Mouse (Mus musculus): Measurements from ENCODE around the gene Bag3. TPM values are rescaled to one million over a fixed set of nuclear protein-coding genes. Genes with fewer than 3 reads are reported as not detected.

Gene Bag3
- 30.4 and 54.6 TPM in 2 replicates for polyA plus RNA-seq (2012; rRNA removed)

DNA sequence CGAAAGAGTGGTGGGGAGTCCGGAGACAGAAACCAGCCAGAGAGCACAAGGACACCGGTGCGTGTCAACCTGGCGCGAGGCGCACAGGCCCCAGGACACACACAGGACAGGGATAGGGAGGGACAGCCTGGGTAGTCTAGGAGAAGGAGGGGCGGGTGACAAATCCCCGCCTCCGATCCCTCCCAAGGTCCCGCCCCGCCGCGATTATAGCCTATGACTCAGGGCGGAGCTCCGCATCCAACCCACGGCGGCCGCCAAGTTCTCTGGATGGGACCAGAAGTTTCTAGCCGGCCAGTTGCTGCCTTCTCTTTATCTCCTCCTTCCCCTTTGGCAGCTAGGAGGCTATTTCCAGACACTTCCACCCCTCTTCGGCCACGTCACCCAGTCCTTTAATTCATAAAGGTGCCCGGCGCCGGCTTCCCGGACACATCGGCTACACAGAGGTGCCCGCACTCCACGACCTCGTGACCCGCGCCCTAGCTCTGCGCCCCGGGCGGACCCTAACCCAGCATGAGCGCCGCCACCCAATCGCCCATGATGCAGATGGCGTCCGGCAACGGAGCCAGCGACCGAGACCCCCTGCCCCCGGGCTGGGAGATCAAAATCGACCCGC, at the start of gene Bag3:
Gene Bag3, plus strand, starts transcription at position 268 of the 613 bp plus-strand sequence.
- DNase-seq (ENCODE audit: low spot score) = peak; percentile 97

DNA sequence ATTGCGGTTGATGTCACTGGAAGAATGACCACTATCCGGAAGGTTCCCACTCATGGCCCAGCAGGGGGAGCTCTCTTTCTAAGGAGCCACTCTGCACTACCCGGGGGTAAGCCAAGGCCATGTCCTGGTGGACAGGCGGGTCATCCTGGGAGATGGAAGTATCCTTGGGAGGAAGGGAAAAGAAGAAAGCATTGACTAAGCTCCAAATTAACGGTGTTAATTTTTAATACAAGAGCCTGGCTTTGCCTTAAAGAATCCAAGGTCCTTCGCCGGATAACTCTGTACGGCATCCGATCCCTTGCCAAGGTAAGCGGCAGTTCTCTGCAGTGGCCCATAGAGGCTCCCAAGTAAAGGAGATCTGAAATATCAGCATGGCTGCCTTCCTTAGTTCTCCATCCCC, 49.1 kb upstream of the Bag3 start:
- peak; percentile 38 for DNase-seq (ENCODE audit: low spot score)

DNA sequence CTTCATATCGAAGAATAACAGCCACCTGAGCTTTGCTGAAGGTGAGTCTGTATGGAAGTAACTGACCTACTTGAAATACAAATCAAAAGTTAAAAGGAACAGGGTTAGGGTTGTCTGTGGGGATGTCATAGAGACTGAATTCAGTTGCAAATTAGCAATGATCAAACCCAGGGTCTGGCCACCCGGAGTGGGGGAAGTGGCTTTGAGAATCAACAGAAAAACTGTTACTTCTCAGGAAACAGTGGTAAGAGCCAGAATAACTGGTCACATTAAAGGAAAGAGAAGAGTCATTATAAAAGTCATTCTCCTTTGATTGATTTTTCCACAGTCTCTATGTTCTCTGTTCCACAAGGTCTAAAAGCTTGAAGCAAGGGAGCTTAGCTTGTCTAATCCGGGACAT, 34.4 kb upstream of the Bag3 start:
- DNase-seq (ENCODE audit: low spot score) = no peak

DNA sequence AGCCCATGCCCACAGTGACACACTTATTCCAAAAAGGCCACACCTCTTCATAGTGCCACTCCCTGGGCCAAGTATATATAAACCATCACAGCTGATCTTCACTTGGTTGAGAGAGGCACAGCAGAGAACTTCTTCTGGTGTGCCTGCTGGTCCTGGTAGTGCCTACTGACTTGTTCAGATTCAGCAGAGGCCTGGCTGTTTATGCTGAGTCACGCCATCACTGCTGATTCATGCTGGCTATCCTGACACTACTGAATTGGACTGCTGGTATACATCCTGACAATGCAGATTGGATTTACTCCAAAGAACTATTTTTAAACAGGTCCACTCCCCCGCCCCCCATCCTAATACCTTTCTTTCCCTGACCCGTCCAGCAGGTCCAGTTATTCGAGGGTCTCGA, 28.9 kb upstream of the Bag3 start:
- no peak for DNase-seq (ENCODE audit: low spot score)

DNA sequence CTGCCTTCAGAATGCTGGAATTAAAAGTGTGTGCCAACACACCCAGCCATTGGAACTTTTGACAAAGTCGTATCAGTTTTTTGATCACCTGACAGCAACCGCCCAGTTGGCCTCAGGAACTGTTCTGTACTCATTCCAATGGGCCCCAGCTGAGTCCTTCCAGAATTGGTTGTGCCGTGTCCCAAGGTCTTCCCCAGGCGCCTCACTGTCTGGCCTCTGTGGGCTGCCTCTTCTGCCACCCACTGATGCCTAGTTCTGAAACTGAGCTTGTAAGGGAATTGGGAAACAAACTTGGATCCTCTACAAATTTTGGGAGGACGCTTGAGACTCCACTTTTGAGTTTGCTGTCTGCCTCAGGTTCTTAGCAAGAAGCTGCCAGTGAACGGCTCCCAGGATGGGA, 23.6 kb upstream of the Bag3 start:
- no peak for DNase-seq (ENCODE audit: low spot score)

DNA sequence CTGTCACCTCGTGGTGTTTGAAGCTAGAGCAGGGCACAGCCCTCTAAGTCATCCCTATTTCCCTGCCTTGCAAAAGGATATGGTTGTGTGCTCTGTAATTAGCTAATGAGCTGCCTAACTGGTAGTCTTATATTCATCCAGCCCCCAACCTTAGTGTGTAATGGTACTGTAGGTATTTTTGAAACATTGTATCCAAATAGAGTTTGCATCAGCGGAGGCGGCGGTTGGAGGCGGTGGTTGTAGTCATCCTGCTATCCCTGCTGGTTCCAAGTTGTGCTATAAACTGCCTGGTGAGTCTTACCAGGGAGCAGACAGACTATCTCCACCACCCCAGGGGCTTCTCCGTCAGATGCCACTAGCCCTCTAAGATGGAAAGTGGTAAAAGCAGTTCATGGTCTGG, 19.3 kb upstream of the Bag3 start:
- no peak for DNase-seq (ENCODE audit: low spot score)

DNA sequence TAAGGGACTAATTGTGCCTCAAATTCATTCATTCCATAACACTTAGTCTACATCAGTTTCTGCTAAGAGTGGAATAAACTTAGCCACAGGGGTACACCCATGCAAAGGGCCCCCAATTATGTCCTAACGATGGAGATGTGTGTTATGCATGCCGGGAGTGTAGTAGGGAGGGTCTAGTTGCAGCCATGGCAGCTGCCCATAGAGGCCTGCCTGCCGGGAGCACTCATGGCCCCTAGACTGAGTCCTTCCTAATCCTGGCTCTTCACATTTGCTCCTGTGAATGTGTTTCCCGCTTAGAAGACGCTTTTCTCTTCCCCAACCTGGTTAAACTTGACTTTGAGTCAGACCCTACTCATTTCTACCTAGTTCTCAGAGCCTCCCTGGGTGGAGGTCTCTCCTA, 11.5 kb upstream of the Bag3 start:
- DNase-seq (ENCODE audit: low spot score) = no peak

DNA sequence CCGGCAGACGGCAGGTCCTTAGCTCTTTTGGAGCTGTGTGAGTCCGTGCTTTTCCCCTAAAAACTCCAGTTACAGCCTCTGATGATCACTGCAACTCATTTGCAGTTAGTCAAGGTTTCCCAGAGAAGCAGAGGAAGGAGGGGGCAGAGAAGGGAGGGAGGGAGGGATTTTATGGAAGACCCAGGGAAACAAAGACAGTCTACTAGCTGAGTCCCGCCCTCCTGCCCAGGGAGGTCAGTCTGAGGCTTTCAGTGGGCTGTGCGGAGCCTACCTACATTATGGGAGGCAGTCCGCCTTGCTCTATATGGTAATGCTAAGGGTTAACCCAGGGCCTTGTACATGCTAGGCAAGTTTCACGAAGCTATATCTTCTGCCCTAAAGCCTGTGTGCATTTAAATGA, 9.9 kb upstream of the Bag3 start:
- DNase-seq (ENCODE audit: low spot score) = no peak

DNA sequence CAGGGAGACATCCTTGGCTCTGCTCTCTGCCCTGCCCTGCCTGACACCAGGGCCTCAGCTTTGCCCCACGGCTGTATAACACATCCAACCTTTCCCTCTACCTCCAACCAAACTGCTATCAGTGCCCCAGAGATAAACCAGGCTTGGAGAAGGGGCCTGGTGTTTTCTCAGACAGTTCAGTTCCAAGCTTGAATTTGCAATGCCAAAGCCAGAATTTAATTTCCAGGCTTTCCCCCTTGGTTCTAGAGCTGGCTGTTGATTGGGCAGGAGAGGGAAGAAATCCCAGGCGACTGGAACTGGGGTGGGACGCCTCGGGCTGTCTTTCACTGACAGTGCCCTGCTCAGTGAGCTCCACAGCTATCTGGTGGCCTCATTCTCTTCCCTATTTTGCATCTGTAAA, 9.1 kb upstream of the Bag3 start:
- DNase-seq (ENCODE audit: low spot score) = no peak

DNA sequence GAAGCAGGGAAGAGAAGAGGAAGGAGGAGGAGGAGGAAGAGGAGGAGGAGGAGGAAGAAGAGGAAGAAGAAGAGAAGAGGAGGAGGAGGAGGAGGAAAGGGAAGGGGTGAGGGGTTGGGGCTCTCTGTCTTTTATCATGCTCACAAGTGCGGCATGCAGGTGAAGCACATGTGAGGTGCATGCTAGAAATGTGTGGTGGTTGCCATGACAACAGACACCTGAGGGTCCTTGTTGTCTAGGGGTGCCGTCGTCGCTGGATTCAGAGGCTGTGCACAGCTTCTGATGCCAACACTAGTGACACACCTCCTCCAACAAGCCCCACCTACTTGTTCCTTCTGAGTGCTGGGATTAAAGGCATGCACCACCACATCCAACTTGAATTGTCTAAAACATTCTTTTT, 7.1 kb upstream of the Bag3 start:
- DNase-seq (ENCODE audit: low spot score) = no peak

DNA sequence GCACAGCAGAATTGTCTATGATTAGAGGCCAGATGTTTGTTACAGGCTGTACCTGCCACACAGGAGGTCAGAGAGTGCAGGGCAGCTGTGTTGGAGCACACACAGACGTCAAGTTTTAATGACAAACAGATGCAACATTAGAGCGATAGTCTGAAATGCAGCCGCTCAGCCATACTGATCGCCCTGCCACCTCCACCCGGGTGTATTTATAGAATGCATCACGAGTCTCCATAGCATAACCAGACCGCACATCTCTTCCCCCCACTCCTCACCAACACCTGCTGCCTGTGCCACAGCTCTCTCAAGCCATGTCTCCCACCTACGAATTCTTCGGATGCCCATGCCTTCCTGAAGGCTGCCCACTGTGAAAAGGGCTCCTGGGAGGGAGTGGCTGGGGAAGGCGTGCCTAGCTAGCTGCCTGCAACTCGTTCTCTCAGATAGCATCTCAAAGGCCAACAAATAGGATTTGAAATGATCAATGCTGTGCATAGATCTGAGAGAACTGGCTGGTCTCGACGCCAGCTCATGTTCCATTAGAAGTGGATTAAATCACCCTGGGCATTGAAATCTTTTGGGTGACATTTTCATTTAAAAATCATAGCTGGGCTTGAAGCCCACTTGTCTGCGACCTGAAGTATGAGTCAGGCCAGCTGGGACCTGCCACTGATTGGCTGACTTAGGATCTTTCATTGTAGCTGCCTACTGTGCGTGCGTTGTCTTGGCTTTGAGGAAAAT, 3.9 kb upstream of the Bag3 start:
- DNase-seq (ENCODE audit: low spot score) = no peak

DNA sequence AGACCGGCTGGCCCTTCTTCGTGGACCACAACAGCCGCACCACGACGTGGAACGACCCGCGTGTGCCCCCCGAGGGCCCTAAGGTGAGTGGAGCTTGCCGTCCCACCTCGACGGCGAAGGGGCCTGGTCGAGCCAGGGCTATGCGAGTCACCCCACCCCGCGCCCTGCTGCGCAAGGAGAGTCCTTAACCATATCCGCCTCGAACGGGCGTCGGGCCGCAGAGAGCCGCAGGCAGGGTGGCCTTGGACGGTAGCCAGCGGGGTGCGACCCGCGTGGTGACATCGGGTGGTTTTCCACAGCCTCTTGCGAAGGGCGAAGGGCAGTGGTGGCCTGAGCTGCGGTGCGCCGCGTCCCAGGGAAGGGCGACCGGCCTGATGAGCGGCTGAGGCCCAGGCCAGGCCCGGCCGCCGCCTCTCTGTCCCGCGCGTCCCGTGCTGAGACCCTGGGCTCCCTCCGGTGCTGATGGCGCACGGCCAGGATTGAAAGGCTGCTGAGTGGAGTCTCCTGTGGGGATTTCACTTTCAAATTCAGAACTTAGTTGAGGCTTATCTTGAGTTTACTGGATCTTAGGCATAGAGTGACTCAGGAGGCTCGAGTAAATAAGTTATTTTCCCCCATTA, 656 bp downstream of the Bag3 start:
- DNase-seq (ENCODE audit: low spot score) = peak; percentile 82

DNA sequence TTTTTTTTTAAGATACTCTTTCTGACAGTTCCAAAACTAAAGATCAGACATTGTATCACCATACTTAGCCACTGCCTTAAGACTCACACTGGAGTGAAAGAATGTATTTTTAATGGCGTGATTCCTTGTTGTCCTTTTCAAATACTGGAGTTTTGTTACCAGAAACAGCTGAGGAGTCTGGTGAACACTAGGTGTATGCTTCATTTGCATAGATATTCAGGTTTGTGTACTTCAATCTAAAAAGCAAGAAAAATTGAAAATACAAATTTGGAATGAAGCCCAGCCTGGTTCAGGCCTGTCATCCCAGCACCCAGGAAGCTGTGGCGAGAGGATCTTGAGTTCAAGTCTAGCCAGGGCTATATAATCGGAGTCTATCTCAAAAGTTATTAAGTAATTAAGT, 1.2 kb downstream of the Bag3 start:
- DNase-seq (ENCODE audit: low spot score) = no peak

DNA sequence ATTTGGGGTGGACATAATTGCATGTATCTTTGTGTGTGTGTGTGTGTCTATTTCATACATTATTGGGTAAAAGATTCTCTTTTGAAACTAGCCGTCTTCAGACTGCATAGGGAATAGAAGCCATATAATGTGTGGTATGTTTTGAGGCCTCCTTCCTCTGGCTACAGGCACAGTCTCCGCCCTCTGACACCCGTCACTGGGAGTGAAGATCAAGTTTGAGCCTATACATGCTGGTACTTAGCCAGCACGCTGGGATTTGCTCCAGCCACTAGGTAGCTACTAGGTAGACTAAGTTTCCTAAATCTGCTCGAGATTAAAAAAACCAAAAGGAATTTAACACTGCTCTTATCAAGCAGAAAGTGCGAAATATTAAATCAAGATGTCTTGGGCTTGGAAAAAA, 3.2 kb downstream of the Bag3 start:
- no peak for DNase-seq (ENCODE audit: low spot score)

DNA sequence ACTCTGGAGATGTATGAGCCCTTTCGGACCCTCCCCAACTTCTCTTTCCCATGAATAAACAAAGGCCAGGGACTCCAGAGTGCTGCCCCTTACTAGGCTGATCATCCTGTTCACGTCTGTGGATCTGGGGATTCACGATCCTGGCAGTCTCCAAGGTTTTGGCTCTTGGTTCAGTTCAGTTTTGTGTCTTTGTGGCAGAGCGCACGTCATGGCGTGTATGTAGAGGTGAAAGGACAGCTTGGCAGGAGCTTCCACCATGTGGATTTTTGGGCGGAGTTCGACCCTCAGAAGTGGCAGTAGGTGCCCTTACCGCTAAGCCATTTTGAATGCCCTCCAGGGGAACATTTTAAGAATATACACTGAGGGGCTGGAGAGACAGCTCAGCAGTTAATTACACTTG, 5.2 kb downstream of the Bag3 start:
- DNase-seq (ENCODE audit: low spot score) = no peak

DNA sequence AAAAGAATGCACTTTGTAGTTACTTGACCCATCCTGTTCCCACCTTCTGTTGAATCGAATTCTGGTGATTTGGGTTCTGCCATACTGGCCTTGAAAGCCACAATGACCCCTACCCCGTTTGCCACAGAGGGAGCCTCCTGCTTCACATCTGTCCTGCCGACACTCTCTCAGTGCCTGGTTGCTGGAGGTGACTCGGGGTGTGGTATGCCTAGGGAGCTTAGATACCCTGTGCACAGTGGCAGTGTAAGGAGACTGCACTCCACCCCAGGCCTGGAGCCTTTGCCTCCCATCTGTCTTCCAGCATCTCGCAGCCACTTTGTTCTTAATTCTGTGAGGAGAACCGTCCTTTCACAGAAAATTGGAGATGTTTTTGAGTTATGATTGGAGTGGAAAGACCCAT, 5.7 kb downstream of the Bag3 start:
- DNase-seq (ENCODE audit: low spot score) = no peak

DNA sequence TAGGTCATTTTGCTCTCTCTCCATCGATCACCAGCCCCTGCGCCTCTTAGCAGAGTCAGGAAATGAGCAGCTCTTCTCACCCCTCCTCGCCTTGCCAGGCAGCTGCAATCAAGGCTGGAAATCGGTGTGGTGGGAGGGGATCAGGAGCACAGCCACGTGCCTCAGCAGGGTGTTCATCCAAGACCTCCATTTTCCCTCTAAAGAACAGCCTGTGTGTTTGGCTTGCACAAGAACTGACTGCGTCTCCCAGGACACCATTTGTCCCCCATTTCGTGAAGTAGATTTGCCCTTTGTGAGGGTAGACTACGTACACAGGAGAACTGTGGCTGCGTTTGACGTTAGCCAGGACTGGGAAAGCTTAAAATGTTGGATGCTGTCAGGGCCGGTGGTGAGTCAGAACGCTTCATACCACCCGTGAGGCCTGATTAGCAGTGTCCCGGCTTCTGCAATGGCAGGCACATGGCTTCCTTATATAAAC, 6.2 kb downstream of the Bag3 start:
- no peak for DNase-seq (ENCODE audit: low spot score)

DNA sequence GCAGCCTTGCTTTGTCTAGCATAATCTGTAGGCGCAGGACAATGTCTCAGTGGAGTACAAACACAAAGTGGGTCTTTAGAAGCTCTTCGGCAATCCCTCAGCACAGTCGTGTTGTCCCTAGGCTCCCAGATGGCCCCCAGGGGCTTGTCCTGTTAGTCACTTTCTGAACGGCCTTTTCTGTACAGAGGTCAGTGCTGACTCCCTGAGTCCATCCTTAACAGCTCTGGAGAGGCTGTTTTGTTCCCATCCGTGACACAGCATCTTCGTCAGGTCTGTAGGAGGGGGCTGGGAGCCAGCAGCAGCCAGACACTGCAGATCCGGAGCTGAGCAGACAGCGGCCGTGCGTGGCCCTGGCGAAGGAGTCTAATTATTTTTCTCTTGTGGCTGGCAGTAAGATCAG, 7.6 kb downstream of the Bag3 start:
- no peak for DNase-seq (ENCODE audit: low spot score)

DNA sequence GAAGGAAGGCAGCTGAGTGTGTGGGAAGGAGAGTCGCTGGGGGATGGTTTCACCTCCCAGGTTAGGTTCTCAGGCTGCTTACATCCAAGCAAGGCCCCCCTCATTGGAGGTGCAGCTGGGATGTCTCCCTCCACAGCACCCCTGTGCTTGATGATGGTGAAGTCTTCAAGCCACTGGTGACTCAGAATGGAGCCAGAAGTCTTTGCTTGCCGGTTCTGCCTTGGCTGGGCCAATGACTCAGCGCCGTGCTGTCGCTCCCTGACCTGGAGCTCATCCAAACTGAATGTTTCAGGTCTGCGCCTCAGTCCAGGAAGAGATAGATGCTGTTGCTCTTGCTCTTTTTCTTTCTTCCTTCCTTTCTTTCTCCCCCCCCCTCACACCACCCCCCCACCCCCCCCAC, 8.5 kb downstream of the Bag3 start:
- DNase-seq (ENCODE audit: low spot score) = no peak

DNA sequence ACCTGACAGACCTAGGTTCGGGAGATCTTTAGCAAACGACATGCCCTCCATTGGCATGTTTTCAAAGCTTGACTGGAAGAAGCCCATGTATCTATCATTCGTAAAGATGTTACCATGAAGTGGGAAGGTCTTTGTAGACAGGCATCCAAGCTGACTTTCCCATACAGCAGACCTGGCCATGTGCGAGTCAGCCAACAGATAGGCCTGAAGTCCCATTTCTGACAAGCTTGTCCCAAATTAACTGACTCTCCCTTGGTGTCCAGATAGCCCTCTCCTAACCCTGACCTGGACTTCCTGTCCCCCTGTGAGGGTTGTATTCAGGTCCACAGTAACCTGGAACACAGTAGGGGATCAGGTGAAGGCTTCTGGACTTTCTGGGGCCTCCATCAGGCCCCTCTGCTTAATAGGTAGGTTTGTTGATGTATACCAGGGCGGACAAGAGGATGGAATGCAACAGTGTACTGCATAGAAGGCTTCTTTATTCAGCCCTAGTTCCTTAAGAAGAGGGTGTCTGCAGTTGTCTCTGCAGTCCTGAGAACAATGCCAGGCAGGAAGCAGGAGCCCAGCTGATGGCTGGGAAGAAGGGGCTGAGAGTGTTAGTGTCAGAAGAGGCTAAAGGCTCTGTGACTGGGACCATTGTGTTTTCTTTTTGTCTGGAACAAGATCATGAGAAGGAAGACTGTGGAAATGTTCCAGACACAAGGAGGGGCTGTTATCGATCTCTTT, 9.2 kb downstream of the Bag3 start:
- DNase-seq (ENCODE audit: low spot score) = no peak

DNA sequence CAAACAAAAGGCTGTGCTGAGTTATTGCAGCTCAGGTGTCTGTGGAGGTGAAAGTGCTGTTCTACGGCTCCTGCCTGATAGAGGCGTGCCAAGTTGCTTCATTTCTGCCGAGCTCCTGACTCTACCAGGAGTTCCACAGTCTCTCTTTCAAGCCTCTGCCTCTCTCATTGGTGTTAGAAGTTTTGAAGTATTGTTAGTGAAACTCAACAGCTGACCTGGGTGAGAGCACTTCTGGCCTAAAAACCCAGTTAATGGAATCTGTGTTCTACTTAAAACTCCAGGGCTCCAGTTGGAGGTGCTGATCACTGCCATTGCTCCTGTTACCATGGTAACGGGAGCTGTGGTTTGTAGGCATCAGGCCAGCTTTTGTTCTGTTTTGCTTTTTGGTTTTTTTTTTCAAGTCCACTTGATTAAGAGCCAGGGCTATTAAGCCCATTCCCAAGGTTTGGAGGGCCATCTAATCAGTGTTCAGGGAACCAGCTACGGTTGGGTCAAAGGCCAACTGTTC, 11.6 kb downstream of the Bag3 start:
- no peak for DNase-seq (ENCODE audit: low spot score)

DNA sequence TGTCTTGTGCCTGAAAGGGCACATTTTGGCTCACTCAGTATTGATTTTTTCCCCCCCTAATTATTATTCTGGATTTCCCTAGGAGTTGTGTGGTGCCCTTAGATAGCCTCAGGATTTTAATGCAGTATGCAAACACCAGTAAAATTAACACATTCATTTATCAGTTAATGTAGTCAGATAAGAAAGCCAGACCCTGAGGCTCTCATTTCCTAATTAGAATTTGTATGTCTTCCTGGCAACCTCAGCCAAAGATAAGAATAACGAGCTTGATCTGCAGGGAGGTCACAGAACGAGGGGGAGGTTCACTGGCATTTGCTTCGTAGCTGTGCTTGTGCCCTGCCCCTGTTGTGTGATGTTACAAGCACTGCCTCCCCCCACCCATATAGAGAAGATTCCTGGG, 12.7 kb downstream of the Bag3 start:
- no peak for DNase-seq (ENCODE audit: low spot score)

Data from urinary bladder, adult 2 months (tissue).